In the genomic region with DNA sequence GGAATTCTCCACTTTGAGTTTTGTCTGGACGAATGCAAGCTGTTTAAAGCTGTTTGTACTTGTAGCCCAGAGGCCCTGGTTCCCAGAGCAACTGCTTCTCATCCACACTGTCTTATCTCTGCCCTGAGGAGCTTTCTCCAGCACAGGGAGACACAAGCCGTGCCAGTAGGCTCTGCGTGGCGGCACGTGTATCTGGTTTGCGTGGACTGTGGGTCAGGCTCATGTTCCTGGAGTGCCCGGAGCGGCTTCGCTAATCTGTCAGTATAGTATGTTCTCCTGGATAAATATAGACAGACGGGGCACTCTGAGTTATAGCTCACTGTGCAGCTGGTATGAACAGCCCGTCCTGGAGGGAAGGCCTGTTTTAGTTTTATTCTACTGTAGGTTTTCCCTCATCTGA, we compare ENCODE assay signal across 8 mouse cellular contexts.
DNase-seq lines count a peak whose midpoint lies in the region; ATAC-seq lines count a peak whose summit lies in the region.
"Had no signal": no experiment of that assay in that cellular context is flagged by ENCODE, and none has a peak within 500 bp of the region (broad histone marks: within the 10 kb centered on the region; RNA-seq: fewer than 3 reads in every experiment).

No protein-coding gene starts in this region.

- WGBS in heart, embryonic 16.5 days, result 27% methylated on average over 11 of the region's 11 CpGs

- peak overlapping the region; percentile 75 for H3K9ac ChIP-seq in heart, embryonic 16.5 days (ENCODE audit: low read length)

- peaks cover 29% of the 10 kb centered on the region for H3K4me1 ChIP-seq in heart, embryonic 16.5 days (ENCODE audit: control insufficient read depth, insufficient read depth, low read length)

- no peaks in the 10 kb centered on the region for H3K9me3 ChIP-seq in heart, embryonic 16.5 days (replicated peaks; ENCODE audit: control insufficient read depth, low read length)

- H3K4me2 ChIP-seq in heart, embryonic 16.5 days (ENCODE audit: low read depth, low read length), result peak overlapping the region; percentile 64
- H3K4me2 ChIP-seq: liver, embryonic 11.5 days had no signal

- intact Hi-C loops in left cerebral cortex, postnatal 25 days (cut with DNase I), result no loop called here
- intact Hi-C loops in left cerebral cortex, postnatal 4 days (cut with DNase I), result no loop called here
- intact Hi-C loops in gastrocnemius, postnatal 14 days (cut with DNase I; ENCODE audit: low total_unique reads), result no loop called here

- H3K27ac ChIP-seq in heart, embryonic 16.5 days (ENCODE audit: low read length), result peak overlapping the region; percentile 97

- no peaks in the 10 kb centered on the region for H3K27me3 ChIP-seq in heart, embryonic 16.5 days (ENCODE audit: control insufficient read depth, insufficient read depth, low read length)

- H3K36me3 ChIP-seq in heart, embryonic 16.5 days (ENCODE audit: control insufficient read depth, insufficient read depth), result no peaks in the 10 kb centered on the region

- H3K4me3 ChIP-seq in heart, embryonic 16.5 days (ENCODE audit: low read length), result peak overlapping the region; percentile 51

- peak; percentile 87 for ATAC-seq in heart, embryonic 16.5 days (replicated peaks; ENCODE audit: extremely low read depth, insufficient read depth, low FRiP score)

- peak; percentile 34 to 43 for DNase-seq in left cerebral cortex, postnatal 25 days (ENCODE audit: low spot score in 2 of 2)
- no peak for DNase-seq in left cerebral cortex, postnatal 4 days
- DNase-seq in gastrocnemius, postnatal 14 days, result peak; percentile 25
- peak; percentile 20 for DNase-seq in retina, postnatal 1 day
- DNase-seq in spleen, postnatal 14 days (ENCODE audit: low spot score in 2 of 2), result no peak
- no peak for DNase-seq in spleen, postnatal 10 days (ENCODE audit: low spot score in 2 of 2)

Comparison
In these comparisons a context has a peak if more than half of its experiments do, and no peak if none do; other contexts are left out.
1. DNase-seq: peak in left cerebral cortex, postnatal 25 days (2 of 2), gastrocnemius, postnatal 14 days (single experiment) and retina, postnatal 1 day (single experiment); none in left cerebral cortex, postnatal 4 days (single experiment), spleen, postnatal 14 days (0 of 2) and spleen, postnatal 10 days (0 of 2).